Mouse (Mus musculus) intestine, embryonic 15.5 days (tissue): Measurements from ENCODE around the gene Hebp2. TPM values are rescaled to one million over a fixed set of nuclear protein-coding genes. Genes with fewer than 3 reads are reported as not detected.
"Not testable (repeated sequence)": the region's sequence is repeated elsewhere in the genome, so short reads cannot be mapped to it uniquely, and the experiment has no call there.

ENCODE experiments used
- ATAC-seq: fragments of 200-750 bp; cut with Nextera tagmentation; 2 replicates; pipeline ENCODE4 v1.8.0; 2017; ENCODE audit warnings: moderate TSS enrichment, moderate library complexity
- H3K27ac ChIP-seq: fragments of 300-500 bp; sonication (generic); 2 replicates; pipeline ENCODE4 v1.5.1; 2015; ENCODE audit warnings: mild to moderate bottlenecking, inconsistent platforms
- H3K27me3 ChIP-seq: fragments of 300-500 bp; sonication (generic); replicated peaks from 2 replicates; pipeline ENCODE4 v1.6.1; 2015; ENCODE audit warnings: inconsistent platforms
- H3K36me3 ChIP-seq: fragments of 300-500 bp; sonication (generic); 2 replicates; pipeline ENCODE4 v1.6.1; 2015; ENCODE audit warnings: inconsistent platforms
- H3K4me1 ChIP-seq: fragments of 300-500 bp; sonication (generic); replicated peaks from 2 replicates; pipeline ENCODE4 v1.6.1; 2015; ENCODE audit warnings: inconsistent platforms
- H3K4me2 ChIP-seq: fragments of 300-500 bp; sonication (generic); replicated peaks from 2 replicates; pipeline ENCODE4 v1.6.1; 2015; ENCODE audit warnings: mild to moderate bottlenecking, inconsistent platforms
- H3K4me3 ChIP-seq: fragments of 300-500 bp; sonication (generic); replicated peaks from 2 replicates; pipeline ENCODE4 v1.5.1; 2015; ENCODE audit warnings: inconsistent platforms
- H3K9ac ChIP-seq: fragments of 300-500 bp; sonication (generic); 2 replicates; pipeline ENCODE4 v1.6.1; 2015; ENCODE audit warnings: inconsistent platforms
- H3K9me3 ChIP-seq: fragments of 300-500 bp; sonication (generic); 2 replicates; pipeline ENCODE4 v1.6.1; 2016; ENCODE audit warnings: inconsistent platforms
- WGBS: fragments of 180-500 bp; shearing (Covaris S2); methylation state at CpG from one replicate; pipeline ENCODE4 v1.1.7; 2015; 5-methylcytosine and 5-hydroxymethylcytosine counted together
- polyA plus RNA-seq: library from polyadenylated mRNA; unstranded; fragments of >200 nt; fragmentation: Nextera tagmentation; extraction: Ambion mirVana; gene quantifications from 2 replicates; pipeline ENCODE4 v1.2.1, GENCODE M21; 2015

Hebp2 gene
- 7.4 and 9.0 TPM in 2 replicates for polyA plus RNA-seq

DNA sequence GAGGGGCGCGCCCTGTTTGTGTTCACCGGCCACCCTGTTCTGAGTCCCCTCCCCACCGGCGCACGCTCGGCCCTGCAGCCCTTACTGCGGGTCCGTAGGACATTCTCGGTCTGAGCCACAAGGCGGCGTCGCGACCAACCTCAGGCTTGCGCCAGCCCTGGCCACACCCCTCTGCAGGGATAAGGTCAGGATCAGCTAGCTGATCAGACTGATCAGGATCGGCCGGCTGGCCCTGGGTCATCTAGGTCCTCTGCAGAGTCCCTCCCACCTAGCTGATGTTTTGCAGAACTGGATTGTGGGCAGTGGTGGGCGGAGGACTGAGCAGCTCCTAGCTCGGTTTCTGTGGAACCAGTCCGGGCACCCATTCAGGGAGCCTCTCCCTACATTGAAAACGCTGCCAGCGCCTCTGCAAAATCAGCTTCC lies at the start of gene Hebp2:
TSS of gene Hebp2 (minus strand) at position 264 of the 423 bp plus-strand sequence.
- Histone ChIP-seq H3K36me3 (no peaks in the 10 kb centered on the region), H3K9ac (peak within 1 kb of the TSS; percentile 70), H3K4me2 (peak within 1 kb of the TSS; percentile 95), H3K27ac (no peak within 1 kb of the TSS), H3K9me3 (no peaks in the 10 kb centered on the region), H3K4me3 (peak within 1 kb of the TSS; percentile 66), H3K27me3 (no peaks in the 10 kb centered on the region), H3K4me1 (peaks cover 7% of the 10 kb centered on the region; the same call in 1 of the 2 replicates)
- ATAC-seq = peak; percentile 92
- under 1% methylated on average over 22 of the region's 22 CpGs for WGBS

DNA sequence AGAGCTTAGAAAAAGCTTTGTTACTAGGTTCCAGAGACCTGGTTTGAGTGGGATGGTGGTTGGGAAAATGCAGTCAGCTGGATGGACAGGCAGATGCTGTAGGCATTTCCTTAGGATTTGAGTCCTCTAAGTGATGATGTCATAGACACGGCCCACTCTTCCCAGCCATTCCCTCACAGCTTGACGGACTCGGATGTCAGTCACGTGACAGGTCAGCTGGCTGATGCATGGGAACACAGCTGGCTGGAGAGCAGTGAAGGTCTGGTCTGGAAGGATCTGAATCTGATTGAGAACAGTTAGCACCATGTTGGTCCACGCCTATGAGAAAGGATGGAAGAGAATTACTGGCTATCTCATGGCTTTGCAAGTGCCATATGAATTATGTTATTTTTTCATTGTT lies 43.6 kb upstream of the Hebp2 start:
- 91% methylated on average over 5 of the region's 5 CpGs for WGBS
- no peak for ATAC-seq
- no peak overlapping the region for H3K4me2 ChIP-seq

GRCm38 (mm10) chr10:18584188-18584587 lies 38.3 kb upstream of the Hebp2 start:
- 38% methylated on average over 7 of the region's 7 CpGs for WGBS
- no peaks in the 10 kb centered on the region for H3K36me3 ChIP-seq
- H3K9ac ChIP-seq = no peak overlapping the region
- no peak overlapping the region for H3K4me3 ChIP-seq
- no peaks in the 10 kb centered on the region for H3K4me1 ChIP-seq
- no peak for ATAC-seq
- H3K4me2 ChIP-seq = no peak overlapping the region
- H3K27me3 ChIP-seq = no peaks in the 10 kb centered on the region
- H3K27ac ChIP-seq = no peak overlapping the region
- no peaks in the 10 kb centered on the region for H3K9me3 ChIP-seq

More for the DNA sequence above, 43.6 kb upstream of the Hebp2 start:
- no peak overlapping the region for H3K4me3 ChIP-seq
- no peaks in the 10 kb centered on the region for H3K9me3 ChIP-seq
- no peaks in the 10 kb centered on the region for H3K36me3 ChIP-seq
- H3K4me1 ChIP-seq = no peaks in the 10 kb centered on the region
- no peak overlapping the region for H3K9ac ChIP-seq
- H3K27me3 ChIP-seq = no peaks in the 10 kb centered on the region
- no peak overlapping the region for H3K27ac ChIP-seq

DNA sequence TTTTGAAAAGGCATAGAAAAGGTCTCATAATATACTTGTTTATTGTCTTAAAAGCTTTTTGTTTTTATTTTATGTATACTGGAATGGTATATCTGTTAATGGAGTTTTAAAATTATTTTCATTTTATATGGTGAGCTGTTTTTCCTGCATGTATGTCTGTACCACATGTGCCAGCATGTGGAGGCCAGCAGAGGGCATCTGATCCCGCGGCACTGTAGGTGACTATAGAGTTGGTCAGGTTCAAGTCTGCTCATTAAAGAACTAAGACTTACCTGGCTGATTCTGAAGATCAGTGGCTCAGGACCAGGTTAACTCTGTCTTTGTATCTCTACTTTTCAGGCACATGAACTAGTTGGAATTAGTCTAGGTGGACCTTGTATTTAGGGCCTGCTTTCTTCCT lies 26.7 kb upstream of the Hebp2 start:
- no peaks in the 10 kb centered on the region for H3K27me3 ChIP-seq
- no peaks in the 10 kb centered on the region for H3K4me1 ChIP-seq
- WGBS = 44% methylated on average over 2 of the region's 2 CpGs
- no peak overlapping the region for H3K27ac ChIP-seq
- no peak overlapping the region for H3K4me2 ChIP-seq
- no peak overlapping the region for H3K4me3 ChIP-seq
- H3K9me3 ChIP-seq = no peaks in the 10 kb centered on the region
- H3K36me3 ChIP-seq = no peaks in the 10 kb centered on the region
- ATAC-seq = no peak
- H3K9ac ChIP-seq = no peak overlapping the region

DNA sequence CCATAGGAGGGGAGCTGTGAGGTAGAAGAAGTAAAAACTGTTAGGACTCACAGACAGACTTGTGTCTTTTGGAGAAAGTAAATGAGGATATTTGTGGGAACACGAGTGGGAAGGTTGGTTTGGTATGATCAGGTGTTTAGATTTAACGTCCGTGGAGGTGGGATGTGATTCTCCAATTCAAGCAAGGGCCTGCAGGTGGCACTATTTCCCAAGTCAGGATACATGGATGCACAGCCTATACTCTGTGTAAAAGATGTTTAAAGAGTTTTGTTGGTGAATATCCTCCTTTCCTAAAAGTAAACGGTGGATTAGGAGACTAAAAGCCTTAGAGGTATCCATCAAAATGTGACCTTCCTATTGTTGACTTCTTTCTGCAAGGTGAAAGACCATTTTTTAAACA lies 17.1 kb upstream of the Hebp2 start:
- 4% methylated on average over 4 of the region's 4 CpGs for WGBS
- Histone ChIP-seq H3K4me3 (no peak overlapping the region), H3K9me3 (no peaks in the 10 kb centered on the region), H3K27me3 (no peaks in the 10 kb centered on the region), H3K4me2 (no peak overlapping the region), H3K36me3 (no peaks in the 10 kb centered on the region), H3K9ac (no peak overlapping the region), H3K4me1 (no peaks in the 10 kb centered on the region), H3K27ac (no peak overlapping the region)
- no peak for ATAC-seq

DNA sequence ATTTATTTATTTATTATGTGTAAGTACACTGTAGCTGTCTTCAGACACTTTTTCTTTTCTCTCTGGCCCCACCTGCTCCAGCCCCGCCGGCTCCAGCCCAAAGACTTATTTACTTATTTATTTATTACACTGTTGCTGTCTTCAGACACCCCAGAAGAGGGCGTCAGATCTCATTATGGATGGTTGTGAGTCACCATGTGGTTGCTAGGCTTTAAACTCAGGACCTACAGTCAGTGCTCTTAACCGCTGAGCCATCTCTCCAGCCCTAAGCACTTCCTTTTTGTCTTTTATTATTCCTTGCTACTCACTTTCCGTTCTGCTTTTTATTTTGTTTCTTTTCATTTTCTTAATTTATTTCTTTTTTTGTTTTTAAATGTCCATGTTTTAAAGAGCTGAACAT lies 15.6 kb upstream of the Hebp2 start:
- no peak overlapping the region for H3K9ac ChIP-seq
- no peak overlapping the region for H3K27ac ChIP-seq
- H3K4me1 ChIP-seq = no peaks in the 10 kb centered on the region
- H3K27me3 ChIP-seq = no peaks in the 10 kb centered on the region
- no peak for ATAC-seq
- H3K9me3 ChIP-seq = no peaks in the 10 kb centered on the region
- H3K4me2 ChIP-seq = no peak overlapping the region
- no peak overlapping the region for H3K4me3 ChIP-seq
- WGBS = 49% methylated on average over 5 of the region's 5 CpGs
- no peaks in the 10 kb centered on the region for H3K36me3 ChIP-seq

DNA sequence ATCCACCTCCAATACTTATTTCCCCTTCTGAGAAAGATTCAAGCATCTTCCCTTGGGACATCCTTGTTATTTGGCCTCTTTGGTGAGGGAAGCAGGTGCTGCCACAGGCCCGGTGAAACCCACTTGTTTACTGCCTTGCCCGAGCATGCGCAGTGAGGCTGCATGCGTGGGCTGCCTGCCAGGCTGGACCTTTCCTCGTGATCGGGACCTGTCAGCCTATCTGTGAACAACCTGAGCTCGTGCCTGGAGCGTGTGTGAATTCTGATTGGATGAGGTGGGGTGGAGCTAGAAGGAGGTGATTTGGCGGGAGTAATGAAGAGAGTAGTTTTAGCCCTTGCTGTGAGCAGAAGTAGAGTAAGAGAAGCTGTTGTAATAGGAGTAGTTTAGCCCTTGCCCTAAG lies 13.2 kb upstream of the Hebp2 start:
- not testable (repeated sequence) for H3K36me3 ChIP-seq, H3K4me3 ChIP-seq, ATAC-seq, H3K9ac ChIP-seq, H3K27me3 ChIP-seq, H3K27ac ChIP-seq, H3K4me1 ChIP-seq, H3K9me3 ChIP-seq, H3K4me2 ChIP-seq
- WGBS = 82% methylated on average over 9 of the region's 9 CpGs

DNA sequence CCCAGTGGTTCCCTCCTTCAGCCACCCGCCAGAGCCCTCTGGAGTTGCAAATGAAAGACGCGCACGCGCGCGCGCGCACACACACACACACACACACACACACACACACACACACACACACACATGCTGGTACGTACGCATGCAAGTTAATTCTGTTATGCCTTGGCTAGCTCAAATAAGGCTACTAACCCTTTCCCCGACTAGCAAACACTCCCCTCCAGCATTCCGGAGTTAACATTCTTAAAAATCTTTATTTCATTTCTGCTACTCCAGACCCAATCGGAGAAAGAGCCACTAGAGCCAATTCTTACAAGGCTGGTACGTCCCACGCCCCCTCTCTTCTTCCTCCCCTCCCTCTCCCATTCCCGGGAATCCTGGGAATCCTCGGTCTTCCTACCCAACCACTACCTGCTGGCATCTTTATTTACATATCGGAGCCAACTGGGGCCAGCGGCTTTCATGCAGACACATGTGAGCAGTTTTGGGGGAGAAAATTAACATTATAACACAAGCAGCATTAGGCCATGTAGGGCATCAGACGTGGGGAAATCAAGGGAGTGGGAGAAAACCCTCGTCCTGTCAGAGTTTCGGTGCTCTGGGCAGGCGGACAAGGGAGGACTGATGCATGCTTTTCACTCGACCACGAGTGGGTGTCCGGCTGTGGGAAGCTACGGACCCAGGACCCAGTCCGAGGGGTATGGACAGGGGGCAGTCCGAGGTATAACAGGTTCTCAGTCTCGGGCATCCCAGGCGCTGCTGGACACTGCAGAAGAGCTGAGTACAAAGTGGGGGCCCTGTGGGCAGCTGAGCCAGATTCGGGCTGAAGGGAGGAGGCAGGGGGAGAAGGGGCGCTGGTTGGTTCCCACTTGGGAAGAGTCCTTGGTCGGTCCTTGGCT lies 3.7 kb upstream of the Hebp2 start:
- peak overlapping the region; percentile 29 for H3K4me3 ChIP-seq
- peak overlapping the region; percentile 71 for H3K4me2 ChIP-seq
- H3K27me3 ChIP-seq = no peaks in the 10 kb centered on the region
- H3K9me3 ChIP-seq = no peaks in the 10 kb centered on the region
- H3K9ac ChIP-seq = 0 out of 2 replicates have a peak overlapping the region, but pooled peaks have one; percentile 34
- peak; percentile 42; the same call in 1 of the 2 replicates for ATAC-seq
- no peaks in the 10 kb centered on the region for H3K36me3 ChIP-seq
- H3K4me1 ChIP-seq = peaks cover 7% of the 10 kb centered on the region; the same call in 1 of the 2 replicates
- WGBS = 6% methylated on average over 35 of the region's 35 CpGs
- no peak overlapping the region for H3K27ac ChIP-seq

GRCm38 (mm10) chr10:18547381-18547780 lies 1.5 kb upstream of the Hebp2 start:
- 79% methylated on average over 4 of the region's 4 CpGs for WGBS
- peaks cover 7% of the 10 kb centered on the region; the same call in 1 of the 2 replicates for H3K4me1 ChIP-seq

DNA sequence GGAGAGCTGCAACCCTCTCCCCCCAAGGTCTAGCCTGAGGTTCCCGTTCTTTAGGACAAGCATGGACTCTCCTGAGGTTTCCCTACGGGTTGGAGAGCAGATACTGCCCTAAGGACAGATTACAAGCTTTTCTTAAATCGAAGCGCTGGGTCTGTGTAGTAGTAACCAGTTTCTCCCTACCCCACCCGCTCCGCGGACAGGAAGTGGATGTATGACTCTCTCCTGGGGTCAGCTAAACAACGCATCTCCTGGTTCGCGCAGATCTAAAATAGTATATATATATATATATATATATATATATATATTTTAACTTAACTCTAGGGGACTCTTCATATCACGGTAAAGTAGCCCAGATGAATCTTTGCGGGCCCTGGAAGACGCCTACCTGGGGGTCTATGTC lies 567 bp downstream of the Hebp2 start:
- Histone ChIP-seq H3K9me3 (no peaks in the 10 kb centered on the region), H3K36me3 (no peaks in the 10 kb centered on the region), H3K4me1 (peaks cover 7% of the 10 kb centered on the region; the same call in 1 of the 2 replicates), H3K4me2 (peak overlapping the region; percentile 95), H3K9ac (peak overlapping the region; percentile 70), H3K4me3 (peak overlapping the region; percentile 66), H3K27me3 (no peaks in the 10 kb centered on the region), H3K27ac (no peak overlapping the region)
- peak; percentile 12; the same call in 1 of the 2 replicates for ATAC-seq
- WGBS = 4% methylated on average over 13 of the region's 13 CpGs

More at GRCm38 (mm10) chr10:18547381-18547780, 1.5 kb upstream of the Hebp2 start:
- no peak for ATAC-seq
- Histone ChIP-seq H3K27ac (no peak overlapping the region), H3K36me3 (no peaks in the 10 kb centered on the region), H3K27me3 (no peaks in the 10 kb centered on the region), H3K4me3 (no peak overlapping the region), H3K9ac (no peak overlapping the region), H3K9me3 (no peaks in the 10 kb centered on the region), H3K4me2 (no peak overlapping the region)

DNA sequence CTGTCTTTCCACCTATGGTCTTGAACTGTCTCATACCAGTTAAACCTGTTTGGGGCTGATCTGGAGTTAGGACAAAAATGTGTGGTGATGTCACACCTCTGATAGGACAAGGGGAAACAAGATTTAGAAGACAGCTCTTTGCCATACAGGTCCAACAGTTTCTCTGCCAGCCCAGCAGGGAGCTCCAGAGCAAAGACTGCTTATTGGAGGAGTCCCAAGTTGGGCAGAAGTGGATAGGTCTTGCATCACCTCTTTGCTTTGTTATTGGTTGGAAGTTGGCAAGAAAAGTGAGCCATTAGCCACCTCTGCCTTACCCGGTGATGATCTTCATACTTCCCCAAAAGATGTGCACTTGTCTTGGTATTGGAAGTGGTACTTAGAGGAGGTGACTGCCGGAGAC lies 9.0 kb downstream of the Hebp2 start:
- no peaks in the 10 kb centered on the region for H3K27me3 ChIP-seq
- H3K27ac ChIP-seq = no peak overlapping the region
- no peak overlapping the region for H3K4me2 ChIP-seq
- no peak overlapping the region for H3K4me3 ChIP-seq
- 89% methylated on average over 2 of the region's 2 CpGs for WGBS
- ATAC-seq = no peak; the same call in 1 of the 2 replicates
- no peaks in the 10 kb centered on the region for H3K9me3 ChIP-seq
- H3K9ac ChIP-seq = no peak overlapping the region
- H3K36me3 ChIP-seq = peaks cover 1% of the 10 kb centered on the region
- no peaks in the 10 kb centered on the region for H3K4me1 ChIP-seq

DNA sequence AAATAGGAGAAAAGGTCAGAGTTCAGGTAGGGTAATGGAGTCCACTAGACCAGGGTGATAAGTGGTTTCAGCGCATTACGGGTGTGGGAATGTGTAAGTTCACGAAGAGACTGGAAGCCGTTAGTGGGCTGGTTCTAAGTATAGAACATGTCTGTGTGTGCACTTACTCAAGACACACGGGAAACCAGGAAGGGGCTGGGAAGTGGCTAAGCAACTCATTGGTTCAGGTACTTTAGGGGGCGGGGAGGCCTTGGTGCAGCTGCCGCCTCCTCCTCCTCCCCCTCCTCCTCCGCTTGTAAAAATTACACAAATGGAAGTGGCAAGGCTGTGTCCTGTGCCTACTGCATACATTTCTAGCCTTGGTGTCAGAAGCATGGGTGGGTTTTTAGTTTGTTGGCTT lies 13.6 kb downstream of the Hebp2 start:
- Histone ChIP-seq H3K4me3 (no peak overlapping the region), H3K27me3 (no peaks in the 10 kb centered on the region), H3K9me3 (no peaks in the 10 kb centered on the region), H3K27ac (no peak overlapping the region), H3K4me1 (no peaks in the 10 kb centered on the region), H3K36me3 (peaks cover 9% of the 10 kb centered on the region), H3K4me2 (no peak overlapping the region), H3K9ac (no peak overlapping the region)
- no peak for ATAC-seq
- 65% methylated on average over 8 of the region's 8 CpGs for WGBS
